Mouse (Mus musculus): ENCODE data around the gene Eif4e.

The Eif4e gene

DNA sequence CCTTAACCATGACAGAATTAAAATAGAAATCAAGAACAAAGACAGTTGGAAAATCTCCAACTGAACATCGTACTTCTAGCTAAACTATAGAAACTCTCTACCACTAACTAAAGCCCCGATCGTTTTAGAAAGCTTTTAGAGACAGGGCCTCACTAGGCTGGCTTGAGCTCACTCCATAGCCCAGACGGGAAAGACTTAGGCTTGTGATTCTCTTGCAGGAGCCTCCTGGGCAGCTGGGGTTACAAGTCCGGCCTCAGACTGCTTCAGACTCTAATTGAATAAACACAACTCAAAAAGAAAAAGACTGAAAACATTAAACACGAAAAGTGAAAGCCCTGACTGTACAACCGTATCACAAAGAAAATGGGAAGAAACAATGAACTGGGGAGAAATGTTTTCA, 60.2 kb downstream of the Eif4e start:
- in situ Hi-C loops (cut with MboI, MseI): no loop called here

DNA sequence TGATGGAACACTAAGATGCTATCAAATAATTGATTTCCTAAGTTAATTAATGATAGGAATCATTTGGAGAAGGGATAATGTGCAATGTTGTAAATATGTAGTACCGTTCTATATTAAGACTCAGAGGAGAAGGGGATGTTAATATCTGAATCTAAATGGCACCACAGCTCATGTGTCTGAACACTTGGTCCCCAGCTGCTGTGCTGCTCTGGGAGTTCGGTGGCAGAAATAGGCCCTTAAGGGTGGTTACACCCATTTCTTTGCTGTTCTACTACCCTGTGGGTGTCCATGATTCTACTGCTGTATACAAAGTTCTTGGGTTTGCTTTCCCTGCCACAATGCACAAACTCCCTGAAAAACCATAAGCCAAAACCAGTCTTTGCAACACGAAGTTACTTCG, 61.2 kb downstream of the Eif4e start:
- in situ Hi-C loops (cut with MboI, MseI): no loop called here

DNA sequence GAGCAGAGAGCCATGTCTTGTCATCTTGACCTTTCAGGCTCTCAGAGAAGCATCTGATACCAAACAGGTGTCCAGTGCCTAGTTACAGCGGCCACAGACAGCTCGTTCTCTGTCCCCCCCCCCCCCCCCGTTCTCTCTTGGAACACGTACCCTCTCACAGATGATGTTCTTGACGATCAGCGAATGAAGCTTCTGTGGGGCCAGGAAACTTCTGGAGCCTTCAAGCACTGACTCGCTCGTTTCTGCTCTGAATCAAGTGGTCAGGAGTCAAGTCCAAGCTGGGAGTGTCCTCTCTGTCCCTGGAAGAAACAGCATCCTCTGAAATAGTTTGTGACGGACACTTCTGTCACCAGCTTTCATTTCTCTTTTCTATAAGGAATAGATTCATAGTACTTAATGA, 62.0 kb downstream of the Eif4e start:
- in situ Hi-C loops (cut with MboI, MseI): no loop called here

DNA sequence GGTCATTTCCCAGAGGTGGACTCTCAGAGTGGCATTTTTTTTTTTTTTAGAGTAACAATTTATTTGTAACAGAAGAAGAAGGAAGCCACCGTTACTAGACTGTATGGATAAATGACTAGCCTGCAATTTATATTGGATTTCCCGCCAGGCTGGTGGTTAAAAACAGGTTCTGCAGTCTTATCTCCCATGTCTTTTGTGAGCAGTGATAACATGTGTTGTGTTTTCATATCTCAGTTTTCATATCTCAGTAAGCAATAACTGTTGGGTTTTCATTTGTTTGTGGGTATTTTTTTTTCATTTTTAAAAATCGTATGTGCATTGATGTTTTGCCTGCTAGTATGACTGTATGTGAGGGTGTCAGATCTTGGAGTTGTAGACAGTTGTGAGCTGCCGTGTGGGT, 65.0 kb downstream of the Eif4e start:
- in situ Hi-C loops (cut with MboI, MseI): no loop called here

DNA sequence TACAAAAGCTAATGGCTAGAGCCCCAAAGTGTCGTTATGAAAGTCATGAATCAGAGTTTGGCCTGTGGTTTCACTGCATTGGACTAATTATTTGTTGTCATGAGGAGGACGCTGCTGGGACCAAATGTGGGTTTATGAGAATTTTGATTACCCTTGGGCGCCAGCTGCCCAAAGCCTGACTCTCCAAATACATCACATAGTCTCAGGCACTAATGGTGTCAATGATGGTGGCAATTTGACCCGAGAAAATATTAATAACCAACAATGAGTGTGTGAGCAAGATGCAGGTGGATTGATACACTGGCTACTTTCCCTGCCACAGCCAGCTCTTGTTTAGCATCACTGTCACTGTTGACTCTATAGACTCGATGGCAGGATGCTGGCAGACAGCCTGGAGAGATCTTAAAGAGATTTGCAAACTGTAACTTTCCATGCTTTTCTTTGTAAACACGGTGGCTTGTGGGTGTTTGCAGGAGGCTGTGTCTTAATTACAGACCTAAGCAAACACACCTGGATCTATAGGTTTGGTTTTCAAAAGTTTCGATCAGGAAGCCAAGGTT, 65.9 kb downstream of the Eif4e start:
- in situ Hi-C loops (cut with MboI, MseI): no loop called here

DNA sequence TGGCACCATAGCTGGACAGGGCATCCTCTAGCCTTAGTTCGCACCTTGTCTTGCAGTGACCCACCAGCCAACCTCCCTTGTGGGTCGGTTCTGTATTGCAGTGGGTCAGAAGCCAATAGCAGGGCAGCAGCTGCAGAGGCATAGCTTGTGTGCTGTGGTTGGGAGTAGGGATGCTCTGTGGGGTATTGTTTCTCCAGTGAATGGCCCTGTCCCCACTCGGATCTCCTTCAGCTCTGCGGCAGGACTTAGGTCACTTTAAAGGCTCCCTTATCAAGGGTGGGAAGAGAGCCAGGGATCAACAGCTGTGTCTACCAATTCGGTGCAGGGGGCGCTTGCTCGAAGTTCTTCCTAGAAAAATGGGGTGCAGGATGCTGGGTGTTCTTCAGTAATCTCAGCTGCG, 67.2 kb downstream of the Eif4e start:
- in situ Hi-C loops (cut with MboI, MseI): no loop called here

DNA sequence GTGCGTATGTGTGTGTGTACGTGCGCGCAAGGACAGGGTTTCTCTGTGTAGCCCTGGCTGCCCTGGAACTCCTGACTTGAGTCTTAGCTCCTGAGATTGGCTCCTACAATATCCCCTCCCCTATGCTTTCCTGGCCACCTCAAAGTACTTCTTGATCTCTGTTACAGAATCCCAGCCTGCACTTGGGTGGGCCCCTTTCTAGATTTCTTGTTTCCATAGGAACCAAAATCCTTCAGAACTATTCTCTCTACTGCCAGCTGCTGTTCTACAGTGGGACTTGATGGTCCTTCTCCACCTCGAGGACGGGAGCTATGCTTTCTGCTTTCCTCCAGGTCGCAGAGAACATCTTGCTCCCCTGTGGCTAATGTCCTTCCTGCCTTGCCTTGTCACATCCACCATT, 67.9 kb downstream of the Eif4e start:
- in situ Hi-C loops (cut with MboI, MseI): no loop called here

DNA sequence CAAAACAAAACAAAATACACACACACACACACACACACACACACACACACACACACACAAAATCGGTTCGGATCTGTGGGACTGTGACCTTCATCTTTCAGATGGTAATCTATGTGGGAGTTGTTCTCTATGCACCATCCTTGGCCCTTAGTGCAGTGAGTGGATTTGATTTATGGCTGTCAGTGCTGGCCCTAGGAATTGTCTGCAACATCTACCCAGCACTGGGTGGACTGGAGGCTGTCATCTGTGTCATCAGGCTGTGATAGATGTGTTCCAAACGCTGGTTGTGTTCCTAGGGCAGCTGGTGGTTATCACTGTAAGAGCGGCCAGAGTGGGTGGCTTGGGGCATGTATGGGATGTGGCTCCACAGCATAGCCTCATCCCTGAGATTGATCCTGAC, 75.1 kb downstream of the Eif4e start:
- in situ Hi-C loops (cut with MboI, MseI): no loop called here

DNA sequence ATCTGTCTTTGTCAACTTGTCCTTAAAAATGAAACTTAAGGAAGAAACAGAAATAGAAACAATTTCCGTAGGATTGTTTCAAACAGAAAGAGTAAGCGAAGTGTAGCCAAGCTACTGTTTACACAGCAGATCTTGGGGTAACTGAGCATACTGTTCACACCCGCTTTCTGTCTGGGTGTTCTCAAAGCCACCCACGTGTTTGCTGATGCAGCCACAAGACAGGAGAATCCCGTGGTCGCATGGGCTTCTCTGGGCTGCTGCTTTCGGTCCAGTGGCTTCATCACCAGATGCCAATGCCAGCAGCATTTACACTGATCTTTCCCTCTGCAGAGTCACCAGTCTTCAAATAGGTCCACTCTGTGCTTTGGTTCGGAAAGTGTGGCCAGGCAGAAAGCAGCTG, 79.2 kb downstream of the Eif4e start:
- in situ Hi-C loops (cut with MboI, MseI): no loop called here

DNA sequence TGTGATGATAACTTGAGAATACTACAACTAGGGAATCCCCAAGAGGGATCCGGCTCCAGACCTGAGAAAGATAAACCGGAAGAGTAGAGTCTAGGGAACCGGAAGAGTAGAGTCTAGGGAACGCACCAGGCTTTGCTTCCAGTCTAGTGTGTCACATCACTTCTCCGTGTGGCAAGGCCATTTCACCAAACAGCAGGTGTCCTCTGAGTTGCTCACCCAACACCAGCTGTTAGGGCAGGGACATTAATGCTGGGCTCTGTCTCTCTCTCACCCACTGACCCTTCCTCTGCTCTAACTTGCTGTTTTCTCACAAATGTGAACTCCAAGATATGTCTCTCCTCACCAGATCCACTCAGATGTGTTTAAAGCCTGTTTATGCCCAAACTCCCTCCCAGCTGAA, 82.7 kb downstream of the Eif4e start:
- in situ Hi-C loops (cut with MboI, MseI): no loop called here
